Mouse (Mus musculus): ENCODE data around the gene Utp18. TPM values are rescaled to one million over a fixed set of nuclear protein-coding genes. Genes with fewer than 3 reads are reported as not detected.

The Utp18 gene
- polyA plus RNA-seq, 1 experiment from 2014 or later = 18.9 TPM

DNA sequence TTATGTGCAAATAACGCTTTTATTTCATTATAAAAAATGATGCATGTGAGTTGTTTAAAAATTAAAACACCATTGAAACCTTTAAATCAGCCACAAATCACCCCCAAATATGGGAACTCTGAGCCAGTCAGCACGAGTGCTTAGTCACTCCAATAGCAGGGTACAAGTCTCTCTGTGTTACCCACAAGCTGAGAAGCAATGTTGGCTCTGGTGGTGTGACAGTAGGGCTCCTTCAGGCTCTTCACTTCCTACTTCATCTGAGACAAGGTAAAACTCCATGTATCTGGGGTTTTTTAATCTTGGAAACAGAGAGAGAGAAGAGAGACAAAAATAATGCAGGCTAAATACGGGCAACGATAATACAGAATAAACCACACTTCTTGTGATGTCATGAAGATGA is 72.6 kb downstream of the Utp18 start:
- Histone ChIP-seq H3K4me1 (ENCODE audit: control insufficient read depth, insufficient read depth, low read length) (no peaks in the 10 kb centered on the region), H3K9me3 (replicated peaks; ENCODE audit: control insufficient read depth, low read length) (no peaks in the 10 kb centered on the region), H3K36me3 (ENCODE audit: control insufficient read depth, insufficient read depth, low read length) (no peaks in the 10 kb centered on the region), H3K27ac (ENCODE audit: low read length) (no peak overlapping the region), H3K27me3 (ENCODE audit: control insufficient read depth, insufficient read depth, low read length) (no peaks in the 10 kb centered on the region), H3K4me3 (replicated peaks; ENCODE audit: low read length) (no peak overlapping the region), H3K9ac (ENCODE audit: low read length) (no peak overlapping the region), H3K4me2 (ENCODE audit: low read depth, low read length) (no peak overlapping the region)
- ATAC-seq (ENCODE audit: insufficient read depth, low FRiP score) = no peak
- 82% methylated on average over 4 of the region's 4 CpGs for WGBS

DNA sequence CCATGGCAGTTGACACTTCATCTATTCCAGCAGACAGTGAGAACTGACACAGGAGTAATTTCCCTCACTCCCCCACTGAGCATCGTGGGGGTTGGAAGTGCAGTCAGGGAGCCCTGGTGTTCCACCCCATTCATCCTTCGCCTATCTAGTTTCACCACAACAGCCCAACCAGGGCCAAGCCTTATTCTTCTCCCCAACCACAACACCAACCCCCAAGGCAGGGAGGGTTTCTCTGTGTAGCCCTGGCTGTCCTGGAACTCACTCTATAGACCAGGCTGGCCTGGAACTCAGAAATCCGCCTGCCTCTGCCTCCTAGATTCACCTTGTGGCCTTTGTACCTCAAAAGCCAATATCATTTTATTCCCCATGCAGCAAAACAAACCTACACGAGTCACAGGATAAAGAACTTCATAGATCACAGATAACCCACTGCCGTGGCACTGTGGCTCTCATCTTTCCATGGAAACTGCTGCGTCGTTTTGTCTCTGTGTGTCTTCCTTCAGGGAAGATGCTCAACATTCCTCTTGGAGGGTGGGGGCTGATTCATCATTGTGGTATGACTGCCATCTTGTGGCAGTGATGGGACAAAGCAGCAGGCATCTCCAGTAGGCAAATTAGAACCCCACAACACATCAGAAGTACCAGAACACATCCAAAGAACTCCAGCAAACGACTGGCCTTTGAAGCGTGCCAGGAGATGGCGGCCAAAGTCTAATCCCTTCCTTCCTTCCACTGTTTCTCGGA is 73.3 kb downstream of the Utp18 start:
- 31% methylated on average over 11 of the region's 11 CpGs for WGBS
- H3K4me1 ChIP-seq (ENCODE audit: control insufficient read depth, insufficient read depth, low read length) = no peaks in the 10 kb centered on the region
- ATAC-seq (ENCODE audit: insufficient read depth, low FRiP score) = no peak

More for the DNA sequence above, 73.3 kb downstream of the Utp18 start:
- H3K27me3 ChIP-seq (ENCODE audit: control insufficient read depth, insufficient read depth, low read length) = no peaks in the 10 kb centered on the region
- H3K4me2 ChIP-seq (ENCODE audit: low read depth, low read length) = no peak overlapping the region
- H3K4me3 ChIP-seq (replicated peaks; ENCODE audit: low read length) = no peak overlapping the region
- no peak overlapping the region for H3K9ac ChIP-seq (ENCODE audit: low read length)
- no peaks in the 10 kb centered on the region for H3K36me3 ChIP-seq (ENCODE audit: control insufficient read depth, insufficient read depth, low read length)
- no peaks in the 10 kb centered on the region for H3K9me3 ChIP-seq (replicated peaks; ENCODE audit: control insufficient read depth, low read length)
- no peak overlapping the region for H3K27ac ChIP-seq (ENCODE audit: low read length)

Other genes with a start within 250 kb of the Utp18 start
- 19.0 and 20.2 TPM in 2 replicates for gene Mbtd1, start 86 bp upstream of the Utp18 start, polyA plus RNA-seq (2015; fragmentation: Nextera tagmentation; extraction: Ambion mirVana)
- gene Nme2, start 70.5 kb upstream of the Utp18 start, polyA plus RNA-seq (2015; fragmentation: Nextera tagmentation; extraction: Ambion mirVana) = 287 and 314 TPM in 2 replicates
- 296 and 325 TPM in 2 replicates for gene Gm20390, start 82.5 kb upstream of the Utp18 start, polyA plus RNA-seq (2015; fragmentation: Nextera tagmentation; extraction: Ambion mirVana)
- 136 and 162 TPM in 2 replicates for gene Nme1, start 82.8 kb upstream of the Utp18 start, polyA plus RNA-seq (2015; fragmentation: Nextera tagmentation; extraction: Ambion mirVana)
- gene Spag9, start 110.3 kb upstream of the Utp18 start, polyA plus RNA-seq (2015; fragmentation: Nextera tagmentation; extraction: Ambion mirVana) = 26.1 and 31.0 TPM in 2 replicates